Mouse (Mus musculus): ENCODE measurements around the gene Cacng3. TPM values are rescaled to one million over a fixed set of nuclear protein-coding genes. Genes with fewer than 3 reads are reported as not detected.

The Cacng3 gene
- total and polyA plus RNA-seq, 2 experiments from 2014 or later, result 12.6 to 28.2 TPM

DNA sequence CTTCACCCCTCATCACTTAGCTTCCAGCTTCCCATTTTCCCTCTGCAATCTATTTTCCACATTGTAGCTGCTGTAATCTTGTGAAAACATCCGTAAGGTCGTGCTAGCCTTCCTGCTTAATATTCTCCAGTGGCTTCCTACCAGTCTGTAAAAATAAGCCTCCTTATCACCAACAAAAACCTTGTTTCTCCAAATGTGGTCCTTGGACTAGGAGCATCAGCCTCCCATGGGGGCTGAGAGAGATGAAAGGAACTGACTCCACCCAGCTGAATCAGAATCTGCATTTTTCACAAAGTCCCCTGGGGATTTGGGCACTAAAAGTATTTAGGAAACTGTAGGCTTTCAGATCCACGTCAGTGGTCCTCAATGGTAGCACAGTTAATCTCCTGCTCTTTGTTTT lies 46.0 kb downstream of the Cacng3 start:
- no peaks in the 10 kb centered on the region for H3K4me1 ChIP-seq (ENCODE audit: insufficient read depth)
- no peaks in the 10 kb centered on the region for H3K9me3 ChIP-seq (ENCODE audit: low read length)
- H3K4me3 ChIP-seq (ENCODE audit: low read depth, low read length), result no peak overlapping the region
- ATAC-seq (no peak), DNase-seq (no peak)
- H3K27ac ChIP-seq (ENCODE audit: low read depth, low read length), result no peak overlapping the region
- no peak overlapping the region for H3K9ac ChIP-seq
- no peaks in the 10 kb centered on the region for H3K27me3 ChIP-seq (ENCODE audit: insufficient read depth, low read length)
- 32% methylated on average over 3 of the region's 3 CpGs for WGBS
- H3K4me2 ChIP-seq (ENCODE audit: low read depth), result no peak overlapping the region
- H3K36me3 ChIP-seq (ENCODE audit: insufficient read depth), result no peaks in the 10 kb centered on the region
- TF ChIP-seq CTCF (IDR thresholded peaks at IDR 0.05; ENCODE audit: low read depth), result no peak

- H3K4me3 ChIP-seq (ENCODE audit: low read depth, low read length), result no peak overlapping the region
- DNase-seq (no peak), ATAC-seq (no peak)
- no peaks in the 10 kb centered on the region for H3K4me1 ChIP-seq (ENCODE audit: insufficient read depth)
- 92% methylated on average over 4 of the region's 4 CpGs for WGBS
- H3K9me3 ChIP-seq (ENCODE audit: low read length), result no peaks in the 10 kb centered on the region
- no peak for TF ChIP-seq CTCF (IDR thresholded peaks at IDR 0.05; ENCODE audit: low read depth)
- no peak overlapping the region for H3K4me2 ChIP-seq (ENCODE audit: low read depth)
- H3K9ac ChIP-seq, result no peak overlapping the region
- H3K27ac ChIP-seq (ENCODE audit: low read depth, low read length), result no peak overlapping the region
- no peaks in the 10 kb centered on the region for H3K27me3 ChIP-seq (ENCODE audit: insufficient read depth, low read length)
- no peaks in the 10 kb centered on the region for H3K36me3 ChIP-seq (ENCODE audit: insufficient read depth)
Measured at GRCm38 (mm10) chr7:122718540-122718939, 48.2 kb downstream of the Cacng3 start.

DNA sequence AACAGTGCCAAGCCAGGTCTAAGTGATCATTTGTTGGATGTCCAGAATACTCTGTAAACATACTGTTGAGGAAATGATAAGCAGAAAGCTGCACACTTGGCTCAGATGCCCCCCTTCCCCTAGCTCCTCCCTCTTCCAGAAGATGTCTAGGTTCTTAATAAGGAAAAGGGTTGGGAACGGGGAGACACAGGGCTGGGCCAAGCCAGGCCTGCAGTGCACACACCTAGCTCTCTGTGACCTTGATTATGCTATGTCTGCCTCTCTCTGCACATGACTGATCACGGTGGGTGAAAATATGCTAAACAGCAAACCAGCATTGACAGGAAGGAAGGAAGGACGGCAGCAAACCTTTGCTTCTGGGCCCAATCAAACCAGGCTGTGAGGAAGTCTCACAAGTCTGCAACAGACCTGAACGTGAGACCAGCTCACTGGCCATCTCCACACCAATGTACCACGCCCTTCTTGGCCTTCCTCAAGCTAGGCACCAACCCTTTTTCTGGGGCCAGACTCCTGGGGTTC lies 53.1 kb downstream of the Cacng3 start:
- DNase-seq, result no peak
- H3K36me3 ChIP-seq (ENCODE audit: insufficient read depth), result no peaks in the 10 kb centered on the region
- no peak for TF ChIP-seq CTCF (IDR thresholded peaks at IDR 0.05; ENCODE audit: low read depth)
- H3K27me3 ChIP-seq (ENCODE audit: insufficient read depth, low read length), result no peaks in the 10 kb centered on the region
- no peak overlapping the region for H3K9ac ChIP-seq
- no peak overlapping the region for H3K4me3 ChIP-seq (ENCODE audit: low read depth, low read length)
- no peak for ATAC-seq
- H3K9me3 ChIP-seq (ENCODE audit: low read length), result no peaks in the 10 kb centered on the region
- H3K4me1 ChIP-seq (ENCODE audit: insufficient read depth), result no peaks in the 10 kb centered on the region
- 51% methylated on average over 5 of the region's 5 CpGs for WGBS
- H3K4me2 ChIP-seq (ENCODE audit: low read depth), result no peak overlapping the region
- H3K27ac ChIP-seq (ENCODE audit: low read depth, low read length), result no peak overlapping the region

DNA sequence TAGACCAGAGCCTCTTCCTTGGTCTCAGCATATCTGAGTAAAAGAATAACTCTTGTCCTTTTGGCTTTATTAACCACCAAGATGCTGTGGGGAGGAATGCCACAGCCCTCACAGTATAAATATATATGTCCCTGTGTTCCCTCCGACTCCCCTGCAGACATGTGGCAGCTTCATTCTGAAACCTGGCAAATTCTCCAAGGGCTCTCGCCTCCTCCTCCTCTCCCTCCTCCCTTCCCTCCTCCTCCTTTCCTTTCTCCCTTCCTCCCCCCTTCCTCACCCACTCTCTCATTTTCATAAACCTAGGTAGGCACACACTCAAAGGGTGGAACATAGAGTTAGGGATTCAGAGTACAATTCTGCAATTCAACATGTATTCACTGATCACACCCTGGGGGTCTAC lies 56.1 kb downstream of the Cacng3 start:
- Histone ChIP-seq H3K9me3 (ENCODE audit: low read length) (no peaks in the 10 kb centered on the region), H3K4me3 (ENCODE audit: low read depth, low read length) (no peak overlapping the region), H3K27ac (ENCODE audit: low read depth, low read length) (no peak overlapping the region), H3K4me1 (ENCODE audit: insufficient read depth) (no peaks in the 10 kb centered on the region), H3K4me2 (ENCODE audit: low read depth) (no peak overlapping the region), H3K9ac (no peak overlapping the region), H3K36me3 (ENCODE audit: insufficient read depth) (no peaks in the 10 kb centered on the region), H3K27me3 (ENCODE audit: insufficient read depth, low read length) (no peaks in the 10 kb centered on the region)
- ATAC-seq, result no peak
- 79% methylated on average over 2 of the region's 2 CpGs for whole genome bisulfite sequencing
- no peak for TF ChIP-seq CTCF (IDR thresholded peaks at IDR 0.05; ENCODE audit: low read depth)
- no peak for DNase-seq

DNA sequence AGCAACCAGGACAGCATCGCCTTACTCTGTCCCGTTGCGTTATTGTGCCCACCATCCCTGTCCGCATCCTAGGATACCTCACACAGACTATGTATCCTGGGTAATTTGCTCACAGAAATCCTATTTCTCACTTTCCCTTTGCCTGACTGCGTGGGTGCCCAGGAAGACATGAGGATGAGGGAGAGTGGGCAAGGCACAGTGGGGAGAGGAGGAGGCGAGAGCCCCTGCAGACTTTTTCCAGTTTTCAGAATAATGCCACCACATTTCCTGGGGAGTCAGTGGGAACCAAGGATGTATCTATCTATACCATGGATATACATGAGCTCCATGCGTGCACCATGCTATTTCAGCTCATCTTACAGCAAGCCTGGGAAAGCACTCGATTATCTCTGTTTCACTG lies 57.9 kb downstream of the Cacng3 start:
- no peak overlapping the region for H3K4me3 ChIP-seq (ENCODE audit: low read depth, low read length)
- no peak overlapping the region for H3K27ac ChIP-seq (ENCODE audit: low read depth, low read length)
- WGBS, result 91% methylated on average over 8 of the region's 8 CpGs
- H3K9me3 ChIP-seq (ENCODE audit: low read length), result no peaks in the 10 kb centered on the region
- H3K4me1 ChIP-seq (ENCODE audit: insufficient read depth), result no peaks in the 10 kb centered on the region
- no peaks in the 10 kb centered on the region for H3K27me3 ChIP-seq (ENCODE audit: insufficient read depth, low read length)
- ATAC-seq, result no peak
- TF ChIP-seq CTCF (IDR thresholded peaks at IDR 0.05; ENCODE audit: low read depth), result no peak
- H3K4me2 ChIP-seq (ENCODE audit: low read depth), result no peak overlapping the region
- DNase-seq, result no peak
- H3K9ac ChIP-seq, result no peak overlapping the region
- no peaks in the 10 kb centered on the region for H3K36me3 ChIP-seq (ENCODE audit: insufficient read depth)

- no peak overlapping the region for H3K9ac ChIP-seq
- no peak overlapping the region for H3K27ac ChIP-seq (ENCODE audit: low read depth, low read length)
- H3K4me3 ChIP-seq (ENCODE audit: low read depth, low read length), result no peak overlapping the region
- no peaks in the 10 kb centered on the region for H3K36me3 ChIP-seq (ENCODE audit: insufficient read depth)
- DNase-seq, result no peak
- 0 out of 2 replicates have a peak, but pooled peaks have one; percentile 34 for ATAC-seq
- no peak for TF ChIP-seq CTCF (IDR thresholded peaks at IDR 0.05; ENCODE audit: low read depth)
- H3K27me3 ChIP-seq (ENCODE audit: insufficient read depth, low read length), result no peaks in the 10 kb centered on the region
- H3K9me3 ChIP-seq (ENCODE audit: low read length), result no peaks in the 10 kb centered on the region
- WGBS, result 25% methylated on average over 7 of the region's 7 CpGs
- H3K4me1 ChIP-seq (ENCODE audit: insufficient read depth), result no peaks in the 10 kb centered on the region
- no peak overlapping the region for H3K4me2 ChIP-seq (ENCODE audit: low read depth)
Measured at GRCm38 (mm10) chr7:122728846-122729245, 58.6 kb downstream of the Cacng3 start.

- TF ChIP-seq CTCF (IDR thresholded peaks at IDR 0.05; ENCODE audit: low read depth), result no peak
- H3K9me3 ChIP-seq (ENCODE audit: low read length), result no peaks in the 10 kb centered on the region
- H3K9ac ChIP-seq, result no peak overlapping the region
- 31% methylated on average over 11 of the region's 11 CpGs for WGBS
- H3K4me1 ChIP-seq (ENCODE audit: insufficient read depth), result no peaks in the 10 kb centered on the region
- ATAC-seq (peak; percentile 70; the same call in 1 of the 2 replicates), DNase-seq (peak; percentile 44)
- no peaks in the 10 kb centered on the region for H3K27me3 ChIP-seq (ENCODE audit: insufficient read depth, low read length)
- H3K36me3 ChIP-seq (ENCODE audit: insufficient read depth), result no peaks in the 10 kb centered on the region
- peak overlapping the region; percentile 58; the same call in 1 of the 2 replicates for H3K27ac ChIP-seq (ENCODE audit: low read depth, low read length)
- no peak overlapping the region for H3K4me3 ChIP-seq (ENCODE audit: low read depth, low read length)
- H3K4me2 ChIP-seq (ENCODE audit: low read depth), result no peak overlapping the region
Measured at GRCm38 (mm10) chr7:122735323-122735722, 65.0 kb downstream of the Cacng3 start.
